Mouse (Mus musculus) mature B cell (primary cell): ENCODE measurements at regions not wholly inside any gene's neighbourhood (a gene's known extent, or its start where the extent isn't known, plus 50 kb on each side); places are given as distances from the start of the nearest gene placed in this dataset.

Experiments
- in situ Hi-C: fragments of 300-500 bp; cut with MboI; formaldehyde crosslinking; loops from 2 replicates; pipeline ENCODE4 v1.14.3; 2019

GRCm38 (mm10) chr1:129219098-129219497 lies 54.0 kb upstream of the Thsd7b start:
- in situ Hi-C loops = no loop called here

GRCm38 (mm10) chr1:129208806-129209205 lies 64.3 kb upstream of the Thsd7b start:
- in situ Hi-C loops = no loop called here

GRCm38 (mm10) chr1:129208406-129208805 lies 64.7 kb upstream of the Thsd7b start:
- in situ Hi-C loops = no loop called here

- in situ Hi-C loops = no loop called here
Observed at GRCm38 (mm10) chr1:129207674-129208073, 65.4 kb upstream of the Thsd7b start.

GRCm38 (mm10) chr1:129180174-129180759 lies 92.8 kb upstream of the Thsd7b start:
- in situ Hi-C loops = no loop called here

GRCm38 (mm10) chr1:129169936-129170335 lies 103.2 kb upstream of the Thsd7b start:
- in situ Hi-C loops = no loop called here

- in situ Hi-C loops = no loop called here
Observed at GRCm38 (mm10) chr1:129150643-129151042, 122.5 kb upstream of the Thsd7b start.

- in situ Hi-C loops = no loop called here
Observed at GRCm38 (mm10) chr1:129148733-129149388, 124.2 kb upstream of the Thsd7b start.

GRCm38 (mm10) chr1:129146395-129147094 lies 126.6 kb upstream of the Thsd7b start:
- in situ Hi-C loops = no loop called here

- in situ Hi-C loops = no loop called here
Observed at GRCm38 (mm10) chr1:129138783-129139182, 134.3 kb upstream of the Thsd7b start.

GRCm38 (mm10) chr1:129106961-129107557 lies 166.0 kb upstream of the Thsd7b start:
- in situ Hi-C loops = no loop called here

GRCm38 (mm10) chr1:129100997-129101396 lies 172.1 kb upstream of the Thsd7b start:
- in situ Hi-C loops = no loop called here

- in situ Hi-C loops = no loop called here
Observed at GRCm38 (mm10) chr1:129078274-129078673, 194.8 kb upstream of the Thsd7b start.

- in situ Hi-C loops = no loop called here
Observed at GRCm38 (mm10) chr1:129057182-129057581, 215.9 kb upstream of the Thsd7b start.

GRCm38 (mm10) chr1:129055252-129055651 lies 217.8 kb upstream of the Thsd7b start:
- in situ Hi-C loops = no loop called here

- in situ Hi-C loops = no loop called here
Observed at GRCm38 (mm10) chr1:129033707-129034106, 239.4 kb upstream of the Thsd7b start.

- in situ Hi-C loops = no loop called here
Observed at GRCm38 (mm10) chr1:129005899-129006298, 267.2 kb upstream of the Thsd7b start.

- in situ Hi-C loops = no loop called here
Observed at GRCm38 (mm10) chr1:129002286-129002685, 270.8 kb upstream of the Thsd7b start.

GRCm38 (mm10) chr1:129001766-129002165 lies 271.3 kb upstream of the Thsd7b start:
- in situ Hi-C loops = no loop called here

GRCm38 (mm10) chr1:128999741-129000517 lies 273.2 kb upstream of the Thsd7b start:
- in situ Hi-C loops = no loop called here

- in situ Hi-C loops = no loop called here
Observed at GRCm38 (mm10) chr1:128994655-128995054, 278.4 kb upstream of the Thsd7b start.

- in situ Hi-C loops = no loop called here
Observed at GRCm38 (mm10) chr1:128983411-128983810, 289.7 kb upstream of the Thsd7b start.
